Mouse (Mus musculus): ENCODE measurements around the gene Cebpa. TPM values are rescaled to one million over a fixed set of nuclear protein-coding genes. Genes with fewer than 3 reads are reported as not detected.

Cebpa gene
- total RNA-seq, 4 experiments from 2014 or later = 45.2 to 106 (median 92.9) TPM

DNA sequence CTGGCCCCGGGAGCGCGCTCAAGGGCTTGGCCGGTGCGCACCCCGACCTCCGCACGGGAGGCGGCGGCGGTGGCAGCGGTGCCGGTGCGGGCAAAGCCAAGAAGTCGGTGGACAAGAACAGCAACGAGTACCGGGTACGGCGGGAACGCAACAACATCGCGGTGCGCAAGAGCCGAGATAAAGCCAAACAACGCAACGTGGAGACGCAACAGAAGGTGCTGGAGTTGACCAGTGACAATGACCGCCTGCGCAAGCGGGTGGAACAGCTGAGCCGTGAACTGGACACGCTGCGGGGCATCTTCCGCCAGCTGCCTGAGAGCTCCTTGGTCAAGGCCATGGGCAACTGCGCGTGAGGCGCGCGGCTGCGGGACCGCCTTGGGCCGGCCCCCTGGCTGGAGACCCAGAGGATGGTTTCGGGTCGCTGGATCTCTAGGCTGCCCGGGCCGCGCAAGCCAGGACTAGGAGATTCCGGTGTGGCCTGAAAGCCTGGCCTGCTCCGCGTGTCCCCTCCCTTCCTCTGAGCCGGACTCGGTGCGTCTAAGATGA lies 1.1 kb downstream of the Cebpa start:
- DNase-seq = peak; percentile 32

DNA sequence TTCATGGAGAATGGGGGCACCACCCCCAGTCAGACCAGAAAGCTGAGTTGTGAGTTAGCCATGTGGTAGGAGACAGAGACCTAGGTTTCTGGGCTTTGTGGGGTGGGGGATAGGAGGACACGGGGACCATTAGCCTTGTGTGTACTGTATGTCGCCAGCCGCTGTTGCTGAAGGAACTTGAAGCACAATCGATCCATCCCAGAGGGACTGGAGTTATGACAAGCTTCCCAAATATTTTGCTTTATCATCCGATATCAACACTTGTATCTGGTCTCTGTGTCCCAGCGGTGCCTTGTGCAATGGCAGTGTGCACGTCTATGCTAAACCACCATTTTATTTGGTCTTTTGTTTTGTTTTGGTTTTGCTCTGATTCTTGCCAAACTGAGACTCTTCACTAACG lies 2.1 kb downstream of the Cebpa start:
- DNase-seq = no peak

DNA sequence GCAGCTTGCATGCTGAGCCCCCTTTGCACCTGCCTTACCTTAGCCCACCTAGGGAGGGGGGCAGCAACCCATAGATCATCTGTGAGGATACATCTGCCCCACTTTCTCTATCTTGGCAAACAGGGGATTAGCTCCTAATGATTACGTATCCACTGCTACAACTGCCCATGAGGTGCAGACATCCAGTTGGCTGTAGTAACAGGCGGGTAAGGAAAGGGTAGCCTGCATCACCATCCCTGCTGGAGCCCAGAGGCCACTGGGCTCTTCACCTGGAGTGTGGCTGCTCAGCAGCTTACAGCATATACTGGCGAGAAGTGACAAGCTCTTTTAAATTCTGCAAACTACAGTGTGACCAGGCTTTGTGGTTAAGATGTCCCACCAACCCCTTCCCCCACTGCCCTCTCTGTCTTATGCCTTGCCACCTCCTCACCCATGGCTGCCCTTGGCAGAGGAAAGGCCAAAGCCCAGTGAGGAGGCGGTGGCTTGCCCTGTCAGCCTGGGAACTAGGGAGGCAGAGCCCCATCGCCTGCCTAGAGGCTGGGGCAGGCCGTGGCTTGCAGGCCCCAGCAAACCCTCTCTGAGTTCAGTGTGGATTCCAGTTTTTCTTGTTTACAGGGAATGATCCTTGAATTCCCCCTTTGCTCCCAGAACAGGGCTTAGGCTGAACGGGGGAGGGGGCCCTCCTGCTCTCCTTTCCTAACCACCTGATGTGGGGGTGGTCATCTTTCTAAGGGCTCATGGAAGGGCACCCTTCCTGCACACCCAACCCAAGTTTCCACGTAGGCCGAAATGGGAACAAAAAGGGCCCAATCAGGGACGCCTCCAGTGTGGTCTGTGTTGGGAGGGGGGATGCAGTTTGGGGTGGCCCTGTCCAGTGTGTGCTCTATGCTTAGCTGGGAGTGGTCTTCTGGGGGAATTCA lies 3.6 kb downstream of the Cebpa start:
- no peak for DNase-seq

DNA sequence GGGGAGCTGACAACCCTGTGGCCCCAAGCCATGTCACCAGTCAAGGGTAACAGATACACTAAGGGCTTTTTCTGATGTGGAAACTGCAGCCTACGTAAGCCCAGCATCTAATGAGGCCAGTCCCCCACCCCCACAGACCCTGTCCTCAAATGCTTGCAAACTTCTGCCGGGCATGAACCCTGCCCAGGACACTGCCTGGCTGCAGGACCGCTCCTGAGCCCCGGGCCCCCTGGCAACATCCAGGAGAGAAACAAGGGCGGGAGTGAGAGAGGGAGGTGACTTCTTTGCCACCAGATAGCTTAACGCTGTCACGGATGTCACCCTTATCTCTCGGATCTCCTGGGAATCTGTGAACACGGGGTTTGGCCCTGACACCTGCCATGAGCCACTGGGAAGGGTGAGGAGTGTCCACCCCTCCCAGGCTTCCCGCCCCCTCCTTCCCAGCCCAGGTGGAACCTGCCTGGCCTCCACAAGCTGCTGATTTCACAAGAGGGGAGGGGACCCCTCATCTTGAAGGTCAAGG lies 4.4 kb downstream of the Cebpa start:
- DNase-seq = no peak

DNA sequence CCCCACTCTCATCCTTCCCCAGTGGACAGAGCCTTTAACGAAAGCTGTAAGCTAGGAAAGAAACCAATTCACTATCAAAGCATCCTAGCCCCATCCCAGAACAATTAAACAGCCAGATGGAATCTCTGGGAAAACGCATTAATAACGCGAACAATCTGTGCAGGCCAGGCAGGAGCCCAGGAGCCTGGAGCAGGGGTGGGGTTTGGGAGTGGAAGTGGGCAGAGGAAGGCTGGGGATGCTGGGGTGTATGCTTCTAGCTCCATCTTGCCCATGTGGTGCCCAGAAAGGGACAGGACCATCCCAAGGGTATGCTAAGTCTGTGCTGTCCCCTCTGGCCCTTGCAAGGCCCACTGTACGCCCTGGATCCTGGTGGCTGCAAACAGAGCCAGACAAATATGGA lies 5.1 kb downstream of the Cebpa start:
- no peak for DNase-seq

DNA sequence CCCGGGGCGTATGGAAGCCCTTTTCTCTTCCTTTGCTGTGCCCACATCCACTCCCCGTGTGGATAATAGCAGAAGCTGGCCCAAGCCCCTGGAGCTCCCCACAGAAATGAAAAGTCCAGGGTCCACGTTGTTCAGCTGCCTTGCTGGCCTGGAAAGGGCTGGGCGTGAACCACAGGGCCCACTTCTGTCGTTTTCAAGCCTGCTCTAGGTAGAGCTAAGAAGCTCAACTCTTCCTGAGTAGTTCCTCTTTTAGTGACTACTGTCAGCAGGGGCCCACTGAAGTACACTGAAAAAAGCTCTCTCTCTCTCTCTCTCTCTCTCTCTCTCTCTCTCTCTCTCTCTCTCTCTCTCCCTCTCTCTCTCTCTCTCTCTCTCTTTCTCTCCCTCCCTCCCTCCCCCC lies 5.7 kb downstream of the Cebpa start:
- no peak for DNase-seq

DNA sequence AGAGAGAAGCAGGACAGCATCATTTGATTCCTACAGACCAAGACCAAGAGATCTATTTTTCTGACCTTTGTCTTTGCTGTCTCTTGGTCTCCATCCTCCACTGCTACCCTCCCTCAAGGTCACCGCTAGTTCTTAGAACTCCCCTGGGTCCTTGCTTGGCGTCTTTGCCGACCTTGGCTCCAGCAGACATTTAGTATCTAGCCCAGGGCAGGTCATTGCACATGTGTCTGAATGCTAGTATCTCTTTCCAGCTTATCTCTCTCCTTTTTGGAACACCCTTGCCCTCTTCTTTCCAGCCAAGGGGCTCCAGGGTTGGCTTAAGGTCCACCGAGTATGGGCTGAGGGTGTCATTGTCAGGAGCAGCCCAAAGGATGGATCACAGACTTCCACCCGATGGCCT lies 6.9 kb downstream of the Cebpa start:
- DNase-seq = no peak

DNA sequence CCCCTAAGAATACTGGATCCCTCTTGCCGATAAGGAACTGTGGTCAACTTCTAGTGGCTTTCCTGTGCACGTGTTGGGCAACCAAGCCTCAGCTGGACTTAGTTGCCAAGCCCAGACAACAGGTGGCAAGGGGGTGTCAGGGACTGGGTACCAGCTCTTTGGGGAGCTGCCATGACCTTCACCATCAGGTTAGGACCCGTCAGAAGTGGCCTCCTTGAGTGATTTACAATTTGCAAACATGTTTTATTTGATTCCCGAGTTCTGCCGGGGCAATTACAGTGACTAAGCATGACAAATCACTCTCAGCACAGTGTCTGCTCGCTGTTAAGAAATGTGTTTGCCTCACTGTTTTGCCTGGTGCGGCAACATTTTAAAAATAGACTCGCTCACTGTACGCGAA lies 7.9 kb downstream of the Cebpa start:
- DNase-seq = peak; percentile 56

DNA sequence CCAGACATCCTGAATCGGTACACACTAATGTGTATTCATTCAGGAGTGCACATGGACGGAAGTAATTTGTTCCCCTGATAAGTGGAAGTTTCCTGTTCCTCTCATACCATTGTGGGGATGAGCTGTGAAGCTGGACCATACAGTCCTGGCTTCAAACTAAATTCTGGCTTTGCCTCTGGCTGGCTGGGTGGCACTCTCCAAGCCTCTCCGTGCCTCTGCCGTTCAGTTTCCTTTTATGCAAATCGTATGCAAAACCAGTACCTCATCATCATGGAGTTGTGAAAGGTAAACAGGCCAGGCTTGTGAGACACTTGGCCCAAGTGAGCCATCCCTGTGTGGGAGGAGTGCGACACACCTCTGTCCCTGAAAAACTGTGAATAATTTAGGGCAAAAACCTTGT lies 8.6 kb downstream of the Cebpa start:
- DNase-seq = peak; percentile 43

DNA sequence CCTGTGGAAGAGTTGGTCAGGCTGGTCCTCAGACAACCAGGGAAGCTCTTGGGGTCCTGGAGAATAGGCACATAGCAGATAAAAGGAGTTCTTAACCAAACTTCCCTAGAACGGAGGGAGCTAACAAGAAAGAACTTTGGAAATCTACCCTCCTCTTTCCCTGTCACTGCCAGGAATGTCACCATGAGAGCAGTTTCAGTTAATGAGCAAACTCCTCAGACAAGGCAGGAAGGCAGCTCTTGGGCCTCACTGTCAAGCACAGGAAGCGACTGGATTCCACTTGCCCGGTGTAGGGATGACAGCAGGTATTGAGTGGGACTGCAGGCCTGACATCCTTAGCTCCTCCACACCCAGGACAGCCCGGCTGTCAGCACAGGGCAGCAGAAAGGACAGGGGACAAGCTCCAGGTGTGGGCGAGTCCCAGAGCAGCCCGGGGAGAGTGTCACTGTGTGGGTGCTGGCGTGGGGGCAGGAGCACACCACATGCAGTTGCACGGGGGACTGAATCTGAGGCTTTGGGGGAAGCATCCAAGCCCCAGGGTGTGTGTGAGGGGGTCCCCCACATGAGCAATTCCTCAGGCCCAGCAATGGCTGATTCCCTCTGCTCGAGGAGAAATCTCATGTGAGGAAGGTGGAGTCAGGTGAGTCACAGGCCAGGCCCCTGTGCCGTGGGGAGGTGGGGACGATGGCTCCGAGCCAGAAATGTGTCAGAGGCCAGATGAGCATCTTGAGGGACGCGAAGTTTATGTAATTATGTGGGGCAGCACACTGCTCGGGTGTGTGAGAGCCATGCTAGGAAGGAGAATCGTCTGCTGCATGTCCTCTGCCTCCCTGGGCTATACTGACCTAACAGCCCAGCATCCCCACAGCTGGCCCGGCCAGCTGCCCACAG lies 9.8 kb downstream of the Cebpa start:
- DNase-seq = no peak

DNA sequence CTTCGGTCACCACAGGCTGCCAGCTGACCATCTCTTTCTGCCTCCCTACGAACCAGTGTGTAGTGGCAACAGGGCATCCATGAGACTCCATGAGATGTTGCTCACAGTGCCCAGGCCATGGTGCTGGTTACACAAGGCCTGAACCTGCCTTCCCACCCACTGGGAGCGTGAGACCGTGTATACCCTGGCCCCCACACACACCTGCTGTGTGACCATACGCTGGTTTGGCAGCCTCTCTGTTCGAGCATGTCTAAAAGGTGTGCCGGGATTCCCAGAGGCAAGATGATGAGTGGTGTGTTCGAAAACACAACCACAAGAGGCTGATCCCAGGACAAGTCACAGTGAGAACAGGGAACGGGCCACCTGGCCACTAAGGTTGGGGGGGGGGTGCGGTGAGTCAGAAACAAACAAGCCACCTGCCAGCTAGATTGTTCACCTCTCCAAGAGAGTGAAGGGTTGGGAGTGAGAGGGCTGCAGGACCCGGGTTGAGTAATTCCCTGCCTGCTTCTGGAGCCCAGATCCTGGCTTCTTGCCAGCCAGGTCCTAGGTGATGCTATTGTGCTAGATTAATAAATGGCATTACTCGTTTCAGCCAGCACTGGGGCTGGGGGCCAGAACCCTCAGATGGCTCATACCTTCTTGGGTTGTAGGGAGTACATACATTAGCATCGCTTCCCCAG lies 11.1 kb downstream of the Cebpa start:
- no peak for DNase-seq

DNA sequence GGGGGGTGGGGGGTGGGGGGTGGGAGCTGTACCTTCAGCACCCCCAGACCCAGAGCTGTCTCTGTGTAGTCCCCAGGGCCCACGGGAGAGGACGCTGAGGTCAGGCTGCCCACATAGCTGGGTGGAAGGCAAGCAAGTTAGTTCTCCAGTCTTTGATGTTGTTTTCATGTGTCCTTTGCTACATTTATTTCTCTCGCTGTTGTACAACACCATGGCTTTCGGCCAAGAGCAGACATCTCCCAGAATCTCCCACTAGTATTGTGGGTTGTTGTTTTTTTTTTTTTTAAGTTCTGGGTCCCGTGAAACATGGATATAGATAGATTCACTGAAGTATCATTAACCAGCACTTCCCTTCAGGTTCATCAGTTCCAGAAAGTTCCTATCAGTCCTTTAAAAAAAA lies 11.8 kb downstream of the Cebpa start:
- no peak for DNase-seq

DNA sequence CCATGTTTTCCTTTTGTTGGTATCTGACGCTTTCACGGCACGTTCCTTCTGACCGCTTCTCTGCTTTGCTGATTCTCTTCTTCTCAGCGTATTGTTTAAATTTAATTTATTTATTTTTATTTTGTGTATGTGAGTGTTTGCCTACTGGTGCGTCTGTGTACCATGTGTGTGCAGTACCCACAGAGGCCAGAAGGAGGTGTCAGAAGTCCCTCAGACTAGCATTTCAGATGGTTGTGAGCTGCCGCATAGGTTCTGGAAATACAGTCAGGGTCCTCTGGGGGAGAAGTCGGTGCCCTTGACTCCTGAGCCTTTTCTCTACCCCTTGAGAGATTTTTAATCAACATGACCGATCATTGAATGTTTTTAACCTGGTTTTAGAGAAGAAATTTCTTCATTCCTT lies 12.5 kb downstream of the Cebpa start:
- DNase-seq = no peak

DNA sequence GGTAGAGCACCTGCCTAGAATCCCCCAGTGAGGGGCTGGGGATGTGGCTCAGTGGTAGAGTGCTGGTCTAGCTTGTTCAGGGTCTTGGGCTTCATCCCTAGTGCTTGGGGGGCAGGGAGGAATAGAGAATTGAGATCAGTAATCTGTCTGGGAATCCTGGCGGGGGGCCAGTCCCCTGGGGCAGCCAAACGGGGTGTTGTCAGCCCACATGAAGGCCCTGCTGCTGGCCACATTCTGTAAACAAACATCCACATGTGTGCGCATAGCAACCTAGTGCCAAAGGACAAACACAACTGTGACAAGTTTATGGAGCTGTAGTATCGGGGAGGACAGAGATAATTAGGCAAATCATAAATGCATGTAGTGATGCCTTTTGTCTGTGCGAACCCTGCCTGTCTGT lies 15.5 kb downstream of the Cebpa start:
- DNase-seq = no peak

DNA sequence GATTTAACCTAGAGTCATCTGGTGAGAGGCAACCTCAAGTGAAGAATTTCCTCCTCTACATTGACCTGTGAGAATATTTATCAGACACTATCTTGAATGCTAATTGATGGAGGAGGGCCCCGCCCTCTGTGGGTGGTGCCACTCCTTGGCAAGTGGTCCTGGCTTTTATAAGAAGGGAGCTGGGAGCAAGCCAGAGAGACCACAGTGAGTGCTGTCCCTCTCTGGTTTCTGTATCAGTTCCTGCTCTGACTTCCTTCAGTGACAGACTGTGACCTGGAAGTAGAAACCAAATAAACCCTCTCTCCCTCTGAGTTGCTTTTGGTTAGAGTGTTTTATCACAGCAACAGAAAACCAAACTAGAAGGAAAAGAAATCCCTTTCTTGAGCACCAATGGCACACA lies 18.4 kb downstream of the Cebpa start:
- DNase-seq = no peak

DNA sequence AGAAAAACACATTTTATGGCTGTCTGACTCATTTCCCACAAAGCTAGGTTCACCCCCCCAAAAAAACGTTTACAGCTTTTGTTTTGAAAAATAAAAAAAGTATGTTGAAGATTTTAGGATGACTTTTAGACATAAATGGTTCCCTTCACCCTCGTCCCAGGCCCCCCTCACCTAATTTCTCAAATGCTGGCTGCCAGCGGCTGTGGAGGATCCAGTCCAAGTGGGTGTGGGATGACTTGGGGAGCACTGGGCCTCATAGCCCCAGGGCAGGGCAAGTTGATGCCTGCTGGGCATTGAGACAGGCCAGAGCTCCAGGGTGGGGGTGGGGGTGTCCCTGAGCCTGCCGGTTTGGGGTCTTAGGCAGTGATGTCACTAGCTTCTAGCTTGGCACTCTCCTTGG lies 19.4 kb downstream of the Cebpa start:
- DNase-seq = no peak

DNA sequence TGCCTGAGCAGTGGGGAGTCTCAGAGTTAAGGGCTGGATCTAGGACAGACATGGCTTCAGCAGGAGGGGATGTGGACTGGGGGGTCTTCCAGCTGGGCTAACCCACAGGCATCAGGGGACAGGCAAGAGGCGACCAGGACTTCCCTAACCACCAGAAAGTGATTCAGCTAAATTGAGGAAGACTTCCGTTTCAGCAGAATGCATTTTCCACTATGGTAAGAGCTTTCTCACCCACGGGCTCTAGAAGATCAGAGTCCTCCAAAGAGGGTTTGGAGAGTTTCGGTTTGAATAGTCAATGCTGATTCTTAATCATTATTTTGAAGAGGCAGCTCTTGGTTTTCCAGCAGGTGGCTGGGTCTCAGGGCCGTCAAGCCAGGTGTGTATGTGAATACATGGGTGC lies 20.8 kb downstream of the Cebpa start:
- DNase-seq = no peak

DNA sequence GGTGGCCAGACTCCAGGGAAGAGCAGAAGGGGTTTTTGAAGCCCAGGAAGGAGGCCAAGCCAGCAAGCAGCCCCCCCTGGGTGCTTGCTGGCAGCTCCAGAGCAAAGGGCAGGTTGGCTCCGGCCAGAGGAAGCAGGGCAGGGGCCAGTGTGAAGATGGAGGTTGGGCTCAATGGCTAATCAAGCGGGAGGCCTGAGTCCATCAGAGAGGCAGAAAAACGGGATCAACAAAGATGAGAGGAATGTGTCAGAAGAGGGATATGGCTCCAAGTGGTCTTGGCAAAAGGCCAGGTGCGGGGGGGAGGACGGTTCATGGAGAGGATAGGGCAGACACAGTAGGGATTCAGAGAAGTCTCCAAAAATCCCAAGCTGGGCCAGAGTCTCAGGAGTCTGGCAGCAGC lies 22.4 kb downstream of the Cebpa start:
- DNase-seq = no peak

DNA sequence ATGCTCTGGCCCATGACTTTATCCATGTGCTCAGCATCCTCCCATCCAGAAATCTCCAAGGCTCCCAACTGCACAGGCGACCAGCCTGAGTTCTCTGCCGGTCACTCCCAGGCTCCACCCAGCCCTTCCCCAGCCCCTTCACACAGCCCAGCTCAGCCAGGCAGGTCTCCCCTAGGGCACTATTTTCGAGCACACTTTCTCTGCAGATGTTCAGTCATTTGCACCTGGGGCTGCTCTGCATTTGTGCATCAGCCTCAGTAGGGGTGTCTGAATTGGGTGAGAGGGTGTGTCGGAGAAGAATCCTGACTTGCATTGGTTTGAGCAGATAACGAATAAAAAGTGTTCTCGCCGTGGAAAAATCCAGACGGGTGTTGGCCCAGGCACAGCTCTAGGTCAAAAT lies 23.4 kb downstream of the Cebpa start:
- DNase-seq = no peak

DNA sequence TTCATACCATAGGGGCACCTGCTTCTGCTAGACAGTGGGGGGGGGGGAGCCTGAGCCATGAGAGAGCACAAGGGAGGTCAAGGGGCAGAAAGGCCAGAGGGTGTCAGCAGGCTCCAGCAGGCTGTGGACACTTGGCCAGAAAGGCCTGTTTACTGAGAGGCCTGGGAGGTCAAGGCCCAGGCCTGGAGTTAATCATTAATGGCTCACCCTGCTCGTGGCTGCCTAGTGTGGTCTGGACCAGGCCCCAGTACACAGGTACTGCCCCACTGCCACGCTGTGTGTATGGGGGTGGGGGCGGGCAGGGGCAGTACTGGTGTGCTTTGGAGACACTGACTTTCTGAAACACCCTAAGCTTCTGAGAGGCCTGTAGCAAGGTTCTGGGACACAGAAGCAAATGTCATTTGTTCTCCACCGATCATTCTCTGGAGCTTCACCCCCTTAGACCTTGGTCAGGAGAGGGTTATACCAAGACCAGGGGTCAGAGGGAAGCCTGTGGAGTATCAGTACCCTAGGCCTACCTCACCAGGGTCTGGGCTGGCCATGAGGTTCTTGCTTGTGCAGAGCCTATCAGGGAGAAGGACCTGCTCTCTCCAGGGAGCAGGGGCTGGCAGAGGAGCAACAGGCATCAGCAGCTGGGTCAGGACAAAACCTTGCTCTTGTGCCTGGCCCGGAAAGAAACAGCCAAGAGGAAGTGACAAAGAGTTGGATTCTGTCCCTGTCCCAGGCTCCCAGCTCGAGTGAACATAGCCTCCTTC lies 24.9 kb downstream of the Cebpa start:
- no peak for DNase-seq

DNA sequence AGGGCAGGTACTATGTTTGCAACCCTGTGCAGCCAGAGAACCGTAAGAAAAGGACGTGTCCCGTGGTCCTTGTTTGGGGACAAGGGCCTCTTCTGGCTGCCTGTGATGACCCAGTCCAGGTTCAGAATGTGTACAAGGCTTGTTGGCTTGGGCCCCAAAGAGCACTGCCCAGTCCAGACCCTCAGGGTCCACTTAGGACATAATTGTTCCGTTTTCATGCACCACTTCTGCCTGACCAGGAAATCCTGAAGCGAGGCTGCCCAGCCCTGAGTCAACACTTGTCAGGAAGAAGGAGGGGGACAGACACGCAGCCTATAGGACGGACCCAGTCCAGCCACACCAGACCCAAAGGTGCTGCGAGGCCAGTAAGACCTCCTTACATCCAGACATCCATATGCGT lies 26.0 kb downstream of the Cebpa start:
- DNase-seq = no peak

DNA sequence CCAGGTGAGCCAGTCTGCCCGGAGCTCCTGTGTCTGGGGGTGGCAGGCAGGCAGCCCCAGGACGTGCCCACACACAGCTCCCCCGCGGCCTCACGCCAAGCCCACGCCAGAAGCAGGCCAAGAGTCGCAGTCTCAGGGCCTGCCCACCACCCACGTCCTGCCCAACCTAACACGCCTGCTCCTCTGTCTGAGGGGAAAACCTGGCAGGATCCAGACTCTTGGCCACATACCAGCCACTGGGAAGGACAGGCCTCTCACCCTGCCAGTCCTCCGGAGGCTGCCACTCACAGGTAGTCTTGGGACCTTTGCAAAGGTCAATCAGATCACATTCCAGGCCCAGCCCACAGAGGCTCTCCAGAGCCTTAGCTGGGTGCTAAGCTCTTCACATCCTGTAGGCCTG lies 27.2 kb downstream of the Cebpa start:
- DNase-seq = no peak

Measured in adrenal gland, adult 8-10 months (tissue).